ENCODE assay signal across 12 mouse cellular contexts in genomic region chr12:98720628-98721027, GRCm38 (mm10). TPM values are rescaled to one million over a fixed set of nuclear protein-coding genes. Genes with fewer than 3 reads are reported as not detected.
DNase-seq lines count a peak whose midpoint lies in the region; ATAC-seq and TF ChIP-seq lines count a peak whose summit lies in the region.
"Had no signal": no experiment of that assay in that cellular context is flagged by ENCODE, and none has a peak within 500 bp of the region (broad histone marks: within the 10 kb centered on the region; RNA-seq: fewer than 3 reads in every experiment).

No protein-coding gene starts in this region.

- no peak for TF ChIP-seq EP300 in heart, adult 2 months (IDR thresholded peaks at IDR 0.05; ENCODE audit: insufficient read depth, low read depth, low read length)

- H3K36me3 ChIP-seq in heart, adult 2 months (ENCODE audit: control insufficient read depth, insufficient read depth, low read length) = no peaks in the 10 kb centered on the region; the same call in 1 of the 2 replicates
- peaks cover 9% of the 10 kb centered on the region for H3K36me3 ChIP-seq in heart, embryonic 12.5 days
- no peaks in the 10 kb centered on the region for H3K36me3 ChIP-seq in neural tube, embryonic 13.5 days
- no peaks in the 10 kb centered on the region for H3K36me3 ChIP-seq in midbrain, embryonic 15.5 days (replicated peaks)
- H3K36me3 ChIP-seq: embryonic facial prominence, embryonic 13.5 days had no signal

- no peaks in the 10 kb centered on the region for H3K27me3 ChIP-seq in heart, adult 2 months (ENCODE audit: control insufficient read depth, insufficient read depth, low read length)
- no peaks in the 10 kb centered on the region for H3K27me3 ChIP-seq in heart, embryonic 12.5 days (replicated peaks)
- no peaks in the 10 kb centered on the region for H3K27me3 ChIP-seq in neural tube, embryonic 13.5 days
- H3K27me3 ChIP-seq in midbrain, embryonic 15.5 days (replicated peaks) = no peaks in the 10 kb centered on the region
- H3K27me3 ChIP-seq: embryonic facial prominence, embryonic 13.5 days had no signal

- H3K79me2 ChIP-seq in heart, adult 2 months (replicated peaks; ENCODE audit: control insufficient read depth, insufficient read depth, low read length) = no peaks in the 10 kb centered on the region

- H3K9ac ChIP-seq in heart, adult 2 months (ENCODE audit: low read depth, low read length) = no peak overlapping the region
- no peak overlapping the region for H3K9ac ChIP-seq in heart, embryonic 12.5 days
- no peak overlapping the region for H3K9ac ChIP-seq in neural tube, embryonic 13.5 days
- no peak overlapping the region for H3K9ac ChIP-seq in midbrain, embryonic 15.5 days
- H3K9ac ChIP-seq: embryonic facial prominence, embryonic 13.5 days; liver, postnatal 0 days had no signal

- no peak overlapping the region for H3K4me3 ChIP-seq in heart, adult 2 months
- H3K4me3 ChIP-seq in heart, embryonic 12.5 days = no peak overlapping the region
- H3K4me3 ChIP-seq in neural tube, embryonic 13.5 days = no peak overlapping the region
- H3K4me3 ChIP-seq in midbrain, embryonic 15.5 days = no peak overlapping the region
- H3K4me3 ChIP-seq: embryonic facial prominence, embryonic 13.5 days had no signal

- H3K9me3 ChIP-seq in heart, embryonic 12.5 days (replicated peaks) = 0 out of 2 replicates have a peak, but pooled peaks cover 5% of the 10 kb centered on the region
- no peaks in the 10 kb centered on the region for H3K9me3 ChIP-seq in neural tube, embryonic 13.5 days
- H3K9me3 ChIP-seq in midbrain, embryonic 15.5 days = no peaks in the 10 kb centered on the region
- H3K9me3 ChIP-seq: embryonic facial prominence, embryonic 13.5 days had no signal

- no peak for TF ChIP-seq POLR2A in heart, adult 2 months (IDR thresholded peaks at IDR 0.05; ENCODE audit: insufficient read depth, low read depth, low read length)

- peaks cover 2% of the 10 kb centered on the region; the same call in 1 of the 2 replicates for H3K4me1 ChIP-seq in heart, adult 2 months (ENCODE audit: control insufficient read depth, insufficient read depth, low read length)
- H3K4me1 ChIP-seq in heart, embryonic 12.5 days (replicated peaks) = peaks cover 10% of the 10 kb centered on the region
- H3K4me1 ChIP-seq in neural tube, embryonic 13.5 days (replicated peaks) = peaks cover 14% of the 10 kb centered on the region
- no peaks in the 10 kb centered on the region for H3K4me1 ChIP-seq in midbrain, embryonic 15.5 days

- 54% methylated on average over 3 of the region's 3 CpGs for WGBS in heart, adult 2 months
- 64% methylated on average over 3 of the region's 3 CpGs for WGBS in heart, embryonic 12.5 days
- 41% methylated on average over 3 of the region's 3 CpGs for WGBS in neural tube, embryonic 13.5 days
- WGBS in midbrain, embryonic 15.5 days = 57% methylated on average over 3 of the region's 3 CpGs

- TF ChIP-seq CTCF in heart, adult 2 months (IDR thresholded peaks at IDR 0.05) = no peak

- H3K4me2 ChIP-seq in heart, embryonic 12.5 days = no peak overlapping the region
- no peak overlapping the region for H3K4me2 ChIP-seq in neural tube, embryonic 13.5 days
- H3K4me2 ChIP-seq in midbrain, embryonic 15.5 days = no peak overlapping the region
- H3K4me2 ChIP-seq: embryonic facial prominence, embryonic 13.5 days had no signal

- no peak for ATAC-seq in heart, embryonic 12.5 days (ENCODE audit: insufficient number of reproducible peaks, low FRiP score)
- peak; percentile 73 for ATAC-seq in neural tube, embryonic 13.5 days (ENCODE audit: low read depth)
- no peak for ATAC-seq in midbrain, embryonic 15.5 days (replicated peaks)
- ATAC-seq: liver, postnatal 0 days had no signal

- intact Hi-C loops in heart, adult 2 months (cut with DNase I) = no loop called here
- intact Hi-C loops in left cerebral cortex, postnatal 4 days (cut with DNase I) = no loop called here

- H3K27ac ChIP-seq in heart, adult 2 months = peak overlapping the region; percentile 13; the same call in 1 of the 2 replicates
- no peak overlapping the region for H3K27ac ChIP-seq in heart, embryonic 12.5 days (ENCODE audit: poor library complexity, severe bottlenecking)
- H3K27ac ChIP-seq in neural tube, embryonic 13.5 days (replicated peaks) = peak overlapping the region; percentile 65
- H3K27ac ChIP-seq in midbrain, embryonic 15.5 days = no peak overlapping the region

- DNase-seq in heart, adult 2 months = no peak
- peak; percentile 21 for DNase-seq in left cerebral cortex, postnatal 4 days
- DNase-seq in left cerebral cortex, adult 18-20 months (ENCODE audit: low spot score in 2 of 2) = no peak
- DNase-seq in cerebellum, adult 9-10 months = peak; percentile 89
- no peak for DNase-seq in frontal cortex, adult 2 months (ENCODE audit: extremely low spot score in 1 of 2, low spot score in 1 of 2)
- DNase-seq: gastrocnemius, postnatal 36 days; liver, postnatal 0 days; right cerebral cortex, adult 18-20 months had no signal

RNA-seq across cellular contexts. Expression of gene Ptpn21, which starts 16.6 kb away (rescaled TPM):
- 10 to 100 TPM; 29.1 to 29.3 TPM for total RNA-seq in heart, adult 2 months (2021)
- polyA plus RNA-seq in heart, adult 2 months (2012; rRNA removed) = 19.4 and 24.7 TPM in 2 replicates
- 11.7 and 13.3 TPM in 2 replicates for polyA plus RNA-seq in heart, embryonic 12.5 days (2016; fragmentation: Nextera tagmentation; extraction: Ambion mirVana)
- 1 to 10 TPM; 7.3 to 8.4 TPM for total RNA-seq in left cerebral cortex, postnatal 4 days (2021)
- 1 to 10 TPM; 7.8 to 8.4 TPM for total RNA-seq in left cerebral cortex, adult 18-20 months (2021)
- 4.5 and 5.3 TPM in 2 replicates for polyA plus RNA-seq in neural tube, embryonic 13.5 days (2015; fragmentation: Nextera tagmentation; extraction: Ambion mirVana)
- 8.3 and 8.8 TPM in 2 replicates for polyA plus RNA-seq in frontal cortex, adult 2 months (2012; rRNA removed)
- 4.7 and 5.0 TPM in 2 replicates for polyA plus RNA-seq in midbrain, embryonic 15.5 days (2015; fragmentation: Nextera tagmentation; extraction: Ambion mirVana)

RNA-seq across cellular contexts. Expression of gene Zc3h14, which starts 26.1 kb away (rescaled TPM):
- 10 to 100 TPM; 59.6 to 60.1 TPM for total RNA-seq in heart, adult 2 months (2021)
- polyA plus RNA-seq in heart, adult 2 months (2012; rRNA removed) = 57.0 and 92.9 TPM in 2 replicates
- polyA plus RNA-seq in heart, embryonic 12.5 days (2016; fragmentation: Nextera tagmentation; extraction: Ambion mirVana) = 112 and 117 TPM in 2 replicates
- total RNA-seq in left cerebral cortex, postnatal 4 days (2021) = 100 to 1,000 TPM; 122 to 123 TPM
- 10 to 100 TPM; 96.0 to 97.4 TPM for total RNA-seq in left cerebral cortex, adult 18-20 months (2021)
- 117 and 130 TPM in 2 replicates for polyA plus RNA-seq in neural tube, embryonic 13.5 days (2015; fragmentation: Nextera tagmentation; extraction: Ambion mirVana)
- 104 and 118 TPM in 2 replicates for polyA plus RNA-seq in frontal cortex, adult 2 months (2012; rRNA removed)
- polyA plus RNA-seq in midbrain, embryonic 15.5 days (2015; fragmentation: Nextera tagmentation; extraction: Ambion mirVana) = 105 and 106 TPM in 2 replicates

Comparison
In these comparisons a context has a peak if more than half of its experiments do, and no peak if none do; other contexts are left out.
1. DNase-seq: peak in left cerebral cortex, postnatal 4 days (single experiment) and cerebellum, adult 9-10 months (single experiment); none in heart, adult 2 months (0 of 2), left cerebral cortex, adult 18-20 months (0 of 2) and frontal cortex, adult 2 months (0 of 2).
2. H3K27ac ChIP-seq: peak in heart, adult 2 months (single experiment) and neural tube, embryonic 13.5 days (single experiment); none in heart, embryonic 12.5 days (single experiment) and midbrain, embryonic 15.5 days (single experiment).